Mouse (Mus musculus) CH12.LX (cell line): Measurements from ENCODE around the gene Fyb. TPM values are rescaled to one million over a fixed set of nuclear protein-coding genes. Genes with fewer than 3 reads are reported as not detected.
A peak's percentile ranks its signal among the peaks of the same experiment; 100 is the strongest.

ENCODE experiments used
- DNase-seq: peaks from one replicate; pipeline ENCODE4 v3.0.0-alpha.2; 2013; ENCODE audit errors: extremely low read depth
- H3K27ac ChIP-seq: 2 replicates; pipeline ENCODE4 v1.5.1; 2012; ENCODE audit warnings: low read depth, mild to moderate bottlenecking, control low read depth, moderate library complexity; ENCODE audit not compliant: insufficient read depth
- H3K27me3 ChIP-seq: replicated peaks from 2 replicates; pipeline ENCODE3; 2012; ENCODE audit warnings: inconsistent platforms
- H3K36me3 ChIP-seq, 2 experiments: replicated peaks in 1 of 2; 2 replicates each; pipeline versions ENCODE3 to v1.6.1; 2012; ENCODE audit warnings: inconsistent platforms in 1 of 2, low read length in 1 of 2, mild to moderate bottlenecking in 1 of 2, mixed read lengths in 1 of 2, moderate library complexity in 1 of 2; ENCODE audit not compliant: control insufficient read depth in 1 of 2, insufficient read depth in 1 of 2
- H3K4me1 ChIP-seq, 2 experiments: 2 replicates each; pipeline ENCODE4 v1.6.1; 2012; ENCODE audit warnings: inconsistent platforms in 1 of 2, moderate library complexity in 1 of 2; ENCODE audit not compliant: insufficient read depth in 2 of 2, control insufficient read depth in 1 of 2
- H3K4me2 ChIP-seq: 2 replicates; pipeline ENCODE4 v1.6.1; 2012; ENCODE audit warnings: low read depth, mild to moderate bottlenecking, control low read depth; ENCODE audit not compliant: poor library complexity, insufficient read depth, severe bottlenecking
- H3K4me3 ChIP-seq, 3 experiments: fragments of 150-350 bp in 1 of 3; sonication (generic) in 1 of 3; replicated peaks in 1 of 3; 2 replicates each; pipeline versions ENCODE3 to v1.5.1; 2011 to 2012; ENCODE audit warnings: low read depth in 2 of 3, low read length in 2 of 3, mild to moderate bottlenecking in 2 of 3, moderate library complexity in 2 of 3, control low read depth in 1 of 3, improper control_type of control experiment in 1 of 3, inconsistent platforms in 1 of 3, mixed read lengths in 1 of 3; ENCODE audit not compliant: poor library complexity in 1 of 3
- H3K79me2 ChIP-seq: replicated peaks from 2 replicates; pipeline ENCODE4 v1.6.1; 2012; ENCODE audit warnings: mild to moderate bottlenecking, moderate library complexity; ENCODE audit not compliant: control insufficient read depth, poor library complexity, insufficient read depth, severe bottlenecking; ENCODE audit errors: extremely low read depth
- H3K9ac ChIP-seq: 2 replicates; pipeline ENCODE4 v1.6.1; 2012; ENCODE audit warnings: low read depth, mild to moderate bottlenecking, control low read depth, moderate library complexity; ENCODE audit not compliant: insufficient read depth
- H3K9me3 ChIP-seq: replicated peaks from 2 replicates; pipeline ENCODE3; 2012; ENCODE audit warnings: low read length, inconsistent platforms, mixed read lengths
- BHLHE40 ChIP-seq: IDR thresholded peaks from 2 replicates; pipeline ENCODE4 v1.6.1; 2011; ENCODE audit warnings: mild to moderate bottlenecking, low read depth, low read length, improper control_type of control experiment
- CHD2 ChIP-seq: IDR thresholded peaks from 2 replicates; pipeline ENCODE4 v1.6.1; 2011; ENCODE audit warnings: low read length, improper control_type of control experiment
- CTCF ChIP-seq, 2 experiments: IDR thresholded peaks in 1 of 2; conservative IDR thresholded peaks in 1 of 2; 2 replicates each; pipeline ENCODE4 v1.5.1; 2011 to 2012; ENCODE audit warnings: low read depth in 2 of 2, low read length in 2 of 2, improper control_type of control experiment in 1 of 2, inconsistent platforms in 1 of 2, mild to moderate bottlenecking in 1 of 2, moderate library complexity in 1 of 2
- EP300 ChIP-seq: IDR thresholded peaks from 2 replicates; pipeline ENCODE4 v1.6.1; 2011; ENCODE audit warnings: low read length, improper control_type of control experiment
- IRF4 ChIP-seq: IDR thresholded peaks from 2 replicates; pipeline ENCODE4 v1.6.1; 2014; ENCODE audit warnings: low read depth, mild to moderate bottlenecking, inconsistent platforms, low read length, improper control_type of control experiment
- JUND ChIP-seq: conservative IDR thresholded peaks from 2 replicates; pipeline ENCODE4 v1.6.1; 2011; ENCODE audit warnings: low read depth, low read length, improper control_type of control experiment
- MEF2A ChIP-seq: IDR thresholded peaks from 2 replicates; pipeline ENCODE4 v1.6.1; 2014; ENCODE audit warnings: low read depth, mild to moderate bottlenecking, inconsistent platforms, low read length, improper control_type of control experiment, borderline replicate concordance
- MYC ChIP-seq: IDR thresholded peaks from 2 replicates; pipeline ENCODE4 v1.6.1; 2011; ENCODE audit warnings: low read depth, mild to moderate bottlenecking, improper control_type of control experiment, low read length
- NRF1 ChIP-seq: IDR thresholded peaks from 2 replicates; pipeline ENCODE4 v1.6.1; 2014; ENCODE audit warnings: low read depth, mild to moderate bottlenecking, inconsistent platforms, low read length, improper control_type of control experiment, moderate library complexity
- RAD21 ChIP-seq: IDR thresholded peaks from 2 replicates; pipeline ENCODE4 v1.6.1; 2011; ENCODE audit warnings: low read depth, mild to moderate bottlenecking, low read length, improper control_type of control experiment, moderate library complexity
- SIN3A ChIP-seq: IDR thresholded peaks from 2 replicates; pipeline ENCODE4 v1.6.1; 2012; ENCODE audit warnings: low read length, improper control_type of control experiment, inconsistent platforms
- SMC3 ChIP-seq: IDR thresholded peaks from 2 replicates; pipeline ENCODE4 v1.6.1; 2011; ENCODE audit warnings: low read depth, low read length, improper control_type of control experiment
- UBTF ChIP-seq: IDR thresholded peaks from 2 replicates; pipeline ENCODE4 v1.6.1; 2012; ENCODE audit warnings: low read depth, mild to moderate bottlenecking, inconsistent platforms, low read length, improper control_type of control experiment, moderate library complexity
- ZNF384 ChIP-seq: IDR thresholded peaks from 2 replicates; pipeline ENCODE4 v1.6.1; 2012; ENCODE audit warnings: low read depth, low read length, improper control_type of control experiment, inconsistent platforms
- dilution Hi-C: fragments of 300-500 bp; cut with MboI; formaldehyde crosslinking; loops from 2 replicates; pipeline ENCODE4 v1.14.3; 2020; ENCODE audit warnings: low sequenced_read_pairs; ENCODE audit not compliant: extremely low pct_unique_long_range_greater_than_20kb, extremely low pct_ligation_motif_present
- in situ Hi-C: fragments of 300-500 bp; cut with MboI; formaldehyde crosslinking; loops from 3 replicates; pipeline ENCODE4 v1.14.3; 2019; ENCODE audit warnings: low sequenced_read_pairs, low pct_ligation_motif_present, low pct_unique_long_range_greater_than_20kb, mixed read lengths
- polyA plus RNA-seq: library from polyadenylated mRNA; unstranded; fragments of >175 nt; gene quantifications from 2 replicates; pipeline ENCODE4 v1.2.1, GENCODE M21; 2012; ENCODE audit warnings: low read depth; ENCODE audit not compliant: insufficient read length
- total RNA-seq, 2 experiments: library from RNA; depleted of rRNA; stranded (reverse); fragments of 300-350 nt in 1 of 2; fragments of >200 nt in 1 of 2; gene quantifications; 2 replicates each; pipeline ENCODE4 v1.2.3; 2012 to 2014

Fyb gene
- total and polyA plus RNA-seq, 3 experiments = 17.6 to 60.1 (median 32.2) TPM

GRCm38 (mm10) chr15:6702164-6702563 is 179.5 kb downstream of the Fyb start:
- H3K4me1 ChIP-seq = peaks cover 0 to 17% of the 10 kb centered on the region in 2 experiments; a peak in 2 of 4 replicates
- in situ Hi-C loops (no loop called here), dilution Hi-C loops (no loop called here)
- H3K36me3 ChIP-seq = no peaks in the 10 kb centered on the region
- no peak overlapping the region for H3K27ac ChIP-seq
- no peak overlapping the region for H3K4me3 ChIP-seq
- no peaks in the 10 kb centered on the region for H3K9me3 ChIP-seq
- TF ChIP-seq EP300 (no peak), CTCF (conservative IDR thresholded peaks at IDR 0.05 in 1 of 2, IDR thresholded peaks at IDR 0.05 in 1 of 2; ENCODE audit: low read depth in 2 of 2, low read length in 2 of 2) (peak; percentile 41 to 63), UBTF (no peak), RAD21 (peak; percentile 49), SMC3 (peak; percentile 55)
- peaks cover 13% of the 10 kb centered on the region for H3K27me3 ChIP-seq
- no peak overlapping the region for H3K9ac ChIP-seq
- DNase-seq = no peak
- no peak overlapping the region for H3K4me2 ChIP-seq
- H3K79me2 ChIP-seq = no peaks in the 10 kb centered on the region

DNA sequence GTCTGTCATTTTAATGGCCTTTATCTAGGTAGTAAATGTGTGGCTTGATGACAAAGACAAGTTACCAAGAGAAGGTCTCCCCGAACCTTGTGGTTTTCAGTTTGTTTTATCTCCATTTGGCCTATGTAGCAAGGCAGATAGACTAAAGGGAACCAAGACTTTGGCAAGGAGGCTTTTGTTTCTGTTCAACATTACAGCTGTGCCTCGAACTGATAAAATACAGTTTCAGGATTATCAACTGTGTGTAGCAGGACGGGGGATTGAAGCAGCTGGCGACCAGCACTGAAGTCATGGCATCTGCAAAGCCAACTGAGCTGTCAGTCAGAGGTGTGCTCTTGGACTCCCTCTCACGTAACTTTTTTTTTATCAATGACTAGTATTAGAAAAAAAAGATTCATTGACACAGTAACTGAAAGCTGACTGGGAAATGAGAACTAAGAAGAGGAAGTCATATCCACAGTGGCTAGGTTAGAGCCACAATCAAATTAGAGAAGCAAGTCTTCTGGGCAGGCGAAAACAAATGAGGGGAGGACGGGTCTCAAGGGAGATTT is 182.8 kb downstream of the Fyb start:
- dilution Hi-C loops (no loop called here), in situ Hi-C loops (no loop called here)
- peak; percentile 76 for DNase-seq
- H3K36me3 ChIP-seq = no peaks in the 10 kb centered on the region
- TF ChIP-seq MEF2A = 0 out of 2 replicates have a peak, but pooled peaks have one; percentile 42
- TF ChIP-seq SIN3A = peak; percentile 60; the same call in 1 of the 2 replicates
- TF ChIP-seq ZNF384 = peak; percentile 92
- no peak for TF ChIP-seq NRF1
- TF ChIP-seq MYC = 0 out of 2 replicates have a peak, but pooled peaks have one; percentile 22
- peak; percentile 79 for TF ChIP-seq EP300
- TF ChIP-seq JUND = 0 out of 2 replicates have a peak, but pooled peaks have one; percentile 8
- peak; percentile 78 for TF ChIP-seq IRF4
- no peak for TF ChIP-seq CHD2
- peak; percentile 48; the same call in 1 of the 2 replicates for TF ChIP-seq BHLHE40
- peaks cover 2 to 31% of the 10 kb centered on the region in 2 experiments; a peak in 2 of 4 replicates for H3K4me1 ChIP-seq
- H3K4me3 ChIP-seq = peak overlapping the region; percentile 19 to 37 (median 21)
- H3K27ac ChIP-seq = peak overlapping the region; percentile 62; the same call in 1 of the 2 replicates
- H3K79me2 ChIP-seq = peaks cover 9% of the 10 kb centered on the region
- H3K9me3 ChIP-seq = no peaks in the 10 kb centered on the region
- peak overlapping the region; percentile 9; the same call in 1 of the 2 replicates for H3K9ac ChIP-seq
- H3K4me2 ChIP-seq = peak overlapping the region; percentile 62
- peaks cover 13% of the 10 kb centered on the region for H3K27me3 ChIP-seq
